17 mouse cellular contexts compared by ENCODE assay signal in genomic region chr7:45476453-45476852, GRCm38 (mm10). TPM values are rescaled to one million over a fixed set of nuclear protein-coding genes. Genes with fewer than 3 reads are reported as not detected.
"Had no signal": no experiment of that assay in that cellular context is flagged by ENCODE, and none has a peak within 500 bp of the region (broad histone marks: within the 10 kb centered on the region; RNA-seq: fewer than 3 reads in every experiment).

No protein-coding gene starts in this region.

- H3K4me1 ChIP-seq: lung, embryonic 15.5 days; midbrain, embryonic 12.5 days; neural tube, embryonic 12.5 days had no signal

- H3K9ac ChIP-seq: liver, postnatal 0 days; lung, embryonic 15.5 days; midbrain, embryonic 12.5 days; neural tube, embryonic 12.5 days; stomach, embryonic 15.5 days had no signal

- H3K9me3 ChIP-seq: lung, embryonic 15.5 days; midbrain, embryonic 12.5 days; neural tube, embryonic 12.5 days; stomach, embryonic 15.5 days had no signal

- H3K4me3 ChIP-seq: lung, embryonic 15.5 days; megakaryocyte, embryonic 14.5 days; midbrain, embryonic 12.5 days; neural tube, embryonic 12.5 days; stomach, embryonic 15.5 days had no signal

- H3K4me2 ChIP-seq: lung, embryonic 15.5 days; midbrain, embryonic 12.5 days; neural tube, embryonic 12.5 days; stomach, embryonic 15.5 days had no signal

- H3K27me3 ChIP-seq: lung, embryonic 15.5 days; megakaryocyte, embryonic 14.5 days; midbrain, embryonic 12.5 days; neural tube, embryonic 12.5 days; stomach, embryonic 15.5 days had no signal

- H3K27ac ChIP-seq: lung, embryonic 15.5 days; macrophage; midbrain, embryonic 12.5 days; neural tube, embryonic 12.5 days; stomach, embryonic 15.5 days; stomach, postnatal 0 days had no signal

- H3K36me3 ChIP-seq: lung, embryonic 15.5 days; midbrain, embryonic 12.5 days; neural tube, embryonic 12.5 days; stomach, embryonic 15.5 days had no signal

RNA-seq across cellular contexts. Expression of gene Tulp2, which starts 5.2 kb away (rescaled TPM):
- total RNA-seq: midbrain, postnatal 0 days; neutrophil, adult 5-6 weeks had no signal
- polyA plus RNA-seq: macrophage had no signal

RNA-seq across cellular contexts. Expression of gene Gm45808, which starts 10.2 kb away (rescaled TPM):
- total RNA-seq: megakaryocyte progenitor cell, adult 5-6 weeks; monocyte, adult 5-6 weeks; neutrophil, adult 5-6 weeks had no signal
- polyA plus RNA-seq: lung, adult 2 months; lung, embryonic 15.5 days; lung, postnatal 0 days; macrophage; midbrain, embryonic 12.5 days; midbrain, embryonic 14.5 days; midbrain, postnatal 0 days; neural tube, embryonic 12.5 days; neural tube, embryonic 14.5 days; stomach, embryonic 15.5 days; stomach, postnatal 0 days; thymus, postnatal 0 days had no signal
